Mouse (Mus musculus) bone marrow, adult 2 months (tissue): Measurements from ENCODE around the gene Slc38a4. TPM values are rescaled to one million over a fixed set of nuclear protein-coding genes. Genes with fewer than 3 reads are reported as not detected.

Experiments used
- H3K27ac ChIP-seq: fragments of 200-500 bp; 2 replicates; pipeline ENCODE4 v1.5.1; 2012; ENCODE audit warnings: low read depth, mild to moderate bottlenecking, control low read depth, inconsistent platforms, low read length; ENCODE audit not compliant: control insufficient read depth, poor library complexity, insufficient read depth
- H3K4me1 ChIP-seq: fragments of 200-500 bp; 2 replicates; pipeline ENCODE4 v1.6.1; 2011; ENCODE audit warnings: low read length; ENCODE audit not compliant: control insufficient read depth, insufficient read depth
- H3K4me3 ChIP-seq: fragments of 200-500 bp; replicated peaks from 2 replicates; pipeline ENCODE3; 2011; ENCODE audit warnings: mild to moderate bottlenecking, low read depth, low read length, control low read depth; ENCODE audit not compliant: control insufficient read depth
- CTCF ChIP-seq: fragments of 200-500 bp; IDR thresholded peaks from 2 replicates; pipeline ENCODE4 v1.5.1; 2011; ENCODE audit warnings: low read length, control low read depth; ENCODE audit not compliant: control insufficient read depth, insufficient read depth
- POLR2A ChIP-seq: fragments of 200-500 bp; IDR thresholded peaks from 2 replicates; pipeline ENCODE4 v1.6.1; 2011; ENCODE audit warnings: low read depth, mild to moderate bottlenecking, control low read depth, low read length, borderline replicate concordance; ENCODE audit not compliant: control insufficient read depth
- WGBS: fragments of 180-500 bp; shearing (Covaris S2); methylation state at CpG from one replicate; pipeline ENCODE4 v1.1.7; 2018; 5-methylcytosine and 5-hydroxymethylcytosine counted together
- polyA plus RNA-seq: library from polyadenylated mRNA; stranded (reverse); fragments of >200 nt; gene quantifications from 2 replicates; pipeline ENCODE4 v1.2.4, GENCODE M21; 2011; ENCODE audit warnings: low replicate concordance; ENCODE audit not compliant: missing spikeins, insufficient read depth, insufficient read length

Gene Slc38a4
- polyA plus RNA-seq, 1 experiment, result 10.4 TPM

DNA sequence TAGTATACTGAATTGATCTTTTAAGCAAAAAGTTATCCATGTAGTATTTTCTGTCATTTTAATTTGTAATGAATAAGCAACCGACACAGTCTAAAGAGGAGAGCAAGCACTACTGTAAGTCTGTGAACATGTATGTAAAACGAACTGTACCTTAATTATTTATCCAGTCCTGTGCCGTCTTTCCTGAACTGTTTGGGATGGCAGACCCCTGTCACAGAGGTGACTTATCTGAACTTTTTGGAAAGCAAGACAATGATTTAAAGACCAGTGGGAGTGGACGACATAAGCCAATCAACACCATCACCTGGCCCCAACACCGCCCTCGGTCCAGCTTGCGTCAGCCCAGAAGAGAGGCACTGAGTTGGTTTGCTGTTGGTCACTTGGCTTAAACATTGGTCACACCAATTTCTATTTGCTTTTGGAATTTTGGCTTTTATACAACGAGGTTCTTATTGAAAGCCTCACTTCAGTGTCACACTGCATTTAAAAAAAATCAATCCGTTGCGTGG is 24.7 kb downstream of the Slc38a4 start:
- Histone ChIP-seq H3K4me1 (no peaks in the 10 kb centered on the region), H3K27ac (no peak overlapping the region), H3K4me3 (no peak overlapping the region)
- no peak for TF ChIP-seq POLR2A
- no peak for TF ChIP-seq CTCF
- 87% methylated on average over 10 of the region's 10 CpGs for WGBS

DNA sequence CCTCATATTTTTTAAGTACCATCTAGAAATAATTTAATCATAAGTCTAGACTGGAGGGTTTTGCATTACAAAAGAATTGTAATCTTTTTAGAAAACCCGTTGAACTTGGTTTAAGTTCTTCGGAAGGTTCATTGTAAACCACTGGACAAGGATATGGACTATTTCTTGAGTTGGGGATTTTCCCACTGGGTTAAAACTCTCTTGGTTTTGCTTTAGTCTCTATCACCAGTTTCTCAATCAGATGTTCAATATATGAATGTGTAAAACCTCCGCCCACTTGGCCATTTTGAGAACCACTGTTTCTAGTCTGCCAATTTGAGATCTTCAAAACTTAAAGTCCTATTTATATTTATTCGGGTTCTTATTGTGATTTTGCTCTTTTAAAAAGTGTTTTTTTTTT is 25.6 kb downstream of the Slc38a4 start:
- WGBS, result 82% methylated on average over 4 of the region's 4 CpGs
- Histone ChIP-seq H3K4me1 (no peaks in the 10 kb centered on the region), H3K4me3 (no peak overlapping the region), H3K27ac (no peak overlapping the region)
- TF ChIP-seq POLR2A (no peak), CTCF (no peak)

DNA sequence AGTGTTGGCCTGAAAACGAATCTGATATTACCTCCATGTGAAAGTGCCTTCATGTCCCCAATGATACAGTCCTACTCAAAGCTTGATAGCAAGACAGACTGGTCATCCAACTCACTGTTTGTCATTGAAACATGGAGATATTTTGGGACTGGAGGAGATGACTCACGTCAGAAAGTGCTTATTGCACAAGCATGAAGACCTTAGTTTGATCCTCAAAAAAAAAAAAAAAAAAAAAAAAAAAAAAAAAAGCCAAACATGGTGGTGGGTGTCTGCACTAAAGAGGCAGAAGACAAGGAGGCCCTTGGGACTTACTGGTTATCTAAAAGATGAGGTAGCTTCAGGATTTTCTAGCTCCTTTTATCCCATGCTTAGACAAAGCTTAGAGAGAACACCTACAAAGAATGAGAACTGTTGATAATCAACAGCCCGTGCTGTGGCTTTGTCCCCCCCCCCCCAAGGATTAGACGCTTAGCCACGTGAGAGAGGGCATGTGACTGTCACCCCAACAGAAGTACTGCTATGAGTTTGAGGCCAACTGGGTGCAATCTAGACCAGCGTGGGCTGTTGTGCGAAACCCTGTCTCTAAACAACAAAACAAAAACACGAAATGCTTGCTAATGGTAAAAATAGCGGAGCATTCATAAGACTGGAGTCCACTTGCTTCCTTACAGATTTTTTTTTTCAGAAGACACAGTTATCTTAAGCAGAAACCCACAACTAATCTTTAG is 26.5 kb downstream of the Slc38a4 start:
- no peak overlapping the region for H3K27ac ChIP-seq
- WGBS, result 72% methylated on average over 9 of the region's 9 CpGs
- no peaks in the 10 kb centered on the region for H3K4me1 ChIP-seq

GRCm38 (mm10) chr15:97028651-97029050 is 27.1 kb downstream of the Slc38a4 start:
- no peak for TF ChIP-seq CTCF
- no peak for TF ChIP-seq POLR2A
- Histone ChIP-seq H3K4me3 (no peak overlapping the region), H3K27ac (no peak overlapping the region), H3K4me1 (no peaks in the 10 kb centered on the region)
- WGBS, result 80% methylated on average over 11 of the region's 11 CpGs

More for the DNA sequence above, 26.5 kb downstream of the Slc38a4 start:
- no peak for TF ChIP-seq CTCF
- TF ChIP-seq POLR2A, result no peak
- no peak overlapping the region for H3K4me3 ChIP-seq

GRCm38 (mm10) chr15:97028046-97028634 is 27.6 kb downstream of the Slc38a4 start:
- 65% methylated on average over 4 of the region's 4 CpGs for WGBS

DNA sequence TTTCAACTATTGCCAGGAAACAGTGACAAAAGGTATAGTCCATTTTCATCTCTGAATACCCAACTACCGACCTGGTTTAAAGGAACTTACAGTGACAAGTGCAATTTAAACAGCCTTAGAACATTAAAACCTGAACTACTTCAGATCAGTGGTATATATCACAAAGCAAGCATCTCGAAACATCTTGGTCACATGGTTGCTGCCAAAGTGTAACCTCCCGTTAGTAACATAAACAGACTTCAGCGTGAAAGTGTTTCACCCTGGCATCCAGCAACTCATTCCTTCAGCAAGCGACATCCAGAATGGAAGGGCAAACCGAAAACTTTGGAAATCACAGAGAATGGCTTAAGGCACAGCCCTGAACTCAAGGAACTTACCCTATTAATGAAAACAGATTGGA is 29.1 kb downstream of the Slc38a4 start:
- no peak overlapping the region for H3K27ac ChIP-seq
- 78% methylated on average over 6 of the region's 6 CpGs for WGBS

More at GRCm38 (mm10) chr15:97028046-97028634, 27.6 kb downstream of the Slc38a4 start:
- H3K4me1 ChIP-seq, result no peaks in the 10 kb centered on the region
- no peak overlapping the region for H3K27ac ChIP-seq
- TF ChIP-seq POLR2A, result no peak
- no peak for TF ChIP-seq CTCF
- no peak overlapping the region for H3K4me3 ChIP-seq

GRCm38 (mm10) chr15:97022764-97023163 is 33.0 kb downstream of the Slc38a4 start:
- Histone ChIP-seq H3K4me3 (no peak overlapping the region), H3K4me1 (no peaks in the 10 kb centered on the region), H3K27ac (no peak overlapping the region)
- WGBS, result 73% methylated on average over 5 of the region's 6 CpGs
- no peak for TF ChIP-seq CTCF
- no peak for TF ChIP-seq POLR2A

More for the DNA sequence above, 29.1 kb downstream of the Slc38a4 start:
- TF ChIP-seq POLR2A (no peak), CTCF (no peak)
- H3K4me3 ChIP-seq, result no peak overlapping the region
- no peaks in the 10 kb centered on the region for H3K4me1 ChIP-seq

DNA sequence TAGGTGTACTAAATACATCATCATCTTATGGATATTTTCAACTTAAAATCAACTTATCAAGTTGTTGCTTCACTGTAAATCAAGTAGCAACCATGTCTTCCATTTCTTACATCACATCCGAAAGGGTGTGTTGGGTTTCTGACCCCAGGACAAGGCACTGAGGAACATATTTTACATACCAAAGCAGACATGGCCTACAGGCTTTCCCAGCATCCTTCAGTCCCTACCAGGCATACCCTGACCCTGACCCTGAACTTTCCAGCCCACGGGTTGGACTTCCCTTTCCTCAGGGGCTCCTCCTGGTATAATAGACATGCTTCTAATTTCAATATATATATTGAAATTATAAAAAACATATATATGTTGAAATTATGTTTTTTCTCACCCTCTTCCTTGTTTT is 33.5 kb downstream of the Slc38a4 start:
- 86% methylated on average over 2 of the region's 2 CpGs for WGBS
- TF ChIP-seq POLR2A (no peak), CTCF (no peak)
- Histone ChIP-seq H3K27ac (no peak overlapping the region), H3K4me3 (no peak overlapping the region), H3K4me1 (no peaks in the 10 kb centered on the region)
